Mouse (Mus musculus) naive thymus-derived CD4-positive, alpha-beta T cell, adult 2 months (primary cell): ENCODE measurements around the gene Gm5868.
"Not testable (repeated sequence)": the region's sequence is repeated elsewhere in the genome, so short reads cannot be mapped to it uniquely, and the experiment has no call there.

ENCODE experiments used
- DNase-seq: peaks from one replicate; pipeline ENCODE4 v3.0.0-alpha.2; 2011; ENCODE audit warnings: low read depth

Gene Gm5868

GRCm38 (mm10) chr5:72587192-72587681 lies at the start of gene Gm5868:
TSS of gene Gm5868 (minus strand) at chr5:72587551.
- peak; percentile 17 for DNase-seq

GRCm38 (mm10) chr5:72636576-72636975 lies 49.2 kb upstream of the Gm5868 start:
- no peak for DNase-seq

- peak; percentile 79 for DNase-seq
Observed at GRCm38 (mm10) chr5:72636122-72636521, 48.8 kb upstream of the Gm5868 start.

DNA sequence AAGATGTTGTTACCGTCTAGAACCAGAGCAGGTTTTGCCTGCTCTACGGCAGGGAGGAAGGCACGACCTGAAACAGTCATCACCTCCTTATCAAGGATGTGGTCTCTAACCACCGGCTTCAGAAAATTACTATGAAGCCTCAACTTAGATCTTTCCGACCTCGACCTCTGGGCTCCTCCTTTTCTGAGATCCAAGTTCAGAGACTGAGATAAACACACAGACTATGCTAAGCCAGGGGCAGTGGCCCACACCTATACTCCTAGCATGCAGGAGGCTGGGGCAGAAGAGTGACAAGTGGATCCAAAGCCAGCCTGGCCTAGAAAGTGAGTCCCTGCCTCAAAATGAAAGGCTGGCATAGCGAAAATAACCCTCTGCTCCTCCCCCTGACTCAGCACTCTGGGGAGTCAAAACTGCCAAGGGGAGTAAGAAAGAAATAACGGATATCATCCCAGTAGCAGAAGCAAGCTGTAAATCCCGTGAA lies 47.5 kb upstream of the Gm5868 start:
- peak; percentile 92 for DNase-seq

DNA sequence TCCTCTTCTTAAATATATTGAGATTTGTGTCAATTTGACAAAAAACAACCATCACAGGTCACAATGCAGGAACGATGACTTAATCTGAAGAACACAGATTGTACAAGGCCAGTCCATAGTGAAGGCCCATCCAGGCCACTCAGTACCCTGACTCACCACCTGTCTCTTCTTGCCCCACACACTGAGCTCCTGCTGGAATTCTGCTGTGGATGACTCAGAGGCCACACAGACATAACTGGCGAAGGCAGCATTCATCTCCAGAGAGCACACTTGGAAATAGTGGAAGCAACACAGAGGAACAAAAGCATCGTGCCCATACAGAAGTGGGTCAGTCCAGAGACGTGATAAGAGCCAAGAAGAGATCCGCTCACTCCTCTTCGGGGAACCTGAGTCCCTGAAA lies 42.7 kb upstream of the Gm5868 start:
- DNase-seq: no peak

- peak; percentile 68 for DNase-seq
Observed at GRCm38 (mm10) chr5:72621022-72621421, 33.7 kb upstream of the Gm5868 start.

DNA sequence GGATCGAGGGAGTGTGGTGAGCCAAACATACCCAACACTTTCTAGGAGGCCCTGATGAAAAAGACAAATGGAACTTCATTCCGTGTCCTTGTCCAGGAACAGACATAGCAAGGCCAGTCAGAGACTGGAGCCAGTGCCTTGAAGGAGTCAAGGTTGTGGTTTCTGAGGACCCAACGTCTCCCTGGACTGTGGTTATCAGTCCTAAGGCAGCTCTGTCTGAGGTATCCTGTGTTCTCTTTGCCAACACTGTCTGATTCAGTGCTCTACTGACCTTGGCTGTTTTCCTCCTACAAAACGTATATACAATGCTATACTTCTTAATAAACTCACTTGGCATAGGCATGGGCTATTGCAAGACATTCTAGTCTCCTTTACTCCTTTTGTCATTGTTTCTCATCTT lies 30.1 kb upstream of the Gm5868 start:
- DNase-seq: no peak

GRCm38 (mm10) chr5:72603138-72603537 lies 15.8 kb upstream of the Gm5868 start:
- DNase-seq: no peak

DNA sequence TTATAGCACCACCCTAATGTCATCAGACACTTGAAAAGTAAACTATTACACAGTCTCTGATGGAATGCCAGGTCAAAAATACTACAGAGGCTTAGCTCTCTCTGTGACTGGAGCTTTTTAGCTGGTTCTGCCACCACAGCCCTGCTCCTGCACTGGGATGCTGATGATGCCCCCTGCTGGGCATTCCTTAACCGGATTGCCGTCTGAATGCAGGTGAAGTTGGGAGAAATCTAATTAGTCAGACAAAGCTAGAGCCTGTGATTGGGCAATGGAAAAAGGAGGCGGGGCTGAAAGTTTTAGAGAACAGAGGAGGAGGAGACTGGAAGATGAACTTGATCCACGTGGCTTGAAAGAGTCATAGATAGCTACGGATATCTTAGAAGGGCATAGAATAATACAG lies 13.7 kb upstream of the Gm5868 start:
- peak; percentile 68 for DNase-seq

DNA sequence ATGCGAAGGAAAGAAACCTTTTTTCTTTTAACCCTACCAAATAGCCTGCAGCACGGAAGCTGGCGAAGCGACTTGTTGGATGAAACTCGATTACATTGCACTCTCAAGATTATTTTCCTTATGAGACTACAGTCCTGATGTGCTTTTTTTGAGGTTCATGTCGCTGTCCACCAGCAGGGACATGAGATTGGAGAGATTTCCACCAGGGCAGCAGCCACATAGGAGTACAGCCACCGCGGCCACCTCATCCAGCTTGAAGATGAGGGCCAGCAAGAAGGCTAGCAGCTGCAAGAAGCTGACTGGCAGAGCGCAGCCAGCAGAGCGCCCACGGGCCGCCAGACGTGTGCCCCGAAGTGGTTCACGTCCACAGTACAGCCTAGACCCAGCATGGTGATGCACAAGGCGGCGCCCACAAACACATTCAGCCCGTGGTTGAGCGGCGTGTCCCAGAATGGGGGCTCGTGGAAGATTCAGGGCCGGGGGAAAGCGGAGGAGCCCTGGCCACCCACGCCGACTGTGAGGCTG lies 622 bp downstream of the Gm5868 start:
- not testable (repeated sequence) for DNase-seq

DNA sequence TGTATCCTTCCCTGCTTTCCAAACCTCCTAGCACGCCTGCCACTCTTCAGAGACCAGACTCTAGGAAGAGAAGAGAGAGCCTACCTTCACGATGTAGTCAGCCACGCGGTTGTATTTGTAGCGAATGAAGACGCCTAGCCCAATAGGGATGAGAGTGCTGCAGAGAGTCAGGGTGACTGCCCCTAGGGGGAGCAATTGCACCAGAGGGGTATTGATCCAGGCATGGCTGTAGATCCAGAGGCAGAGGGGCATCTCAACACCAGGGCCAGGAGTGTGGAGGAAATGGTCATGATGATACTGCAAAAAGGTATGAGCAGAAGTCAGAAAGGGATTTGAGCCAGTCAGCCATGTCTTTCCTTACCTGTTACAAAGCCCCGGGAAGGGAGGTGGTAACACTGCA lies 1.2 kb downstream of the Gm5868 start:
- DNase-seq: peak; percentile 51

DNA sequence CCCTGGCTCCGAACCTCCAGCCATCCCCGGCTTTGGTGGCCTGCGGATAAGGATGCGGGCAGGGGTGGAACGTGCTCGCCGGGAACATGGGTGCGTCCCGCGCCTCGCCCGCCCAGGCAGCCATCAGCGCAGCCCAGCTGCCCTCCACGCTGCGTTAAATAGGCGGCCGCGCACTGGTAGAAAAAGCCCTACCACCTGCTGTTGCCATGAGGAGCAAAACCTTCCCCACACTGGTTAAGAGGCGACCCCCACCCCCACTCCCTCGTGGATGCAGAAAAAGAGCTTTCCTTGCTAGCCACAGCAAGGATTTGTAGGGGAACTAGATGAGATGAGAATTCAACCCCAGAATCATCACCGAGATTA lies 6.4 kb downstream of the Gm5868 start, which contains the start of gene Zar1:
Zar1 (minus strand) TSS at position 285 of the 363 bp plus-strand sequence.
- not testable (repeated sequence) for DNase-seq

GRCm38 (mm10) chr5:72580088-72580969 lies 7.0 kb downstream of the Gm5868 start:
- DNase-seq: peak; percentile 28

GRCm38 (mm10) chr5:72579599-72579998 lies 7.8 kb downstream of the Gm5868 start:
- DNase-seq: not testable (repeated sequence)

GRCm38 (mm10) chr5:72565621-72566020 lies 21.7 kb downstream of the Gm5868 start:
- no peak for DNase-seq

DNA sequence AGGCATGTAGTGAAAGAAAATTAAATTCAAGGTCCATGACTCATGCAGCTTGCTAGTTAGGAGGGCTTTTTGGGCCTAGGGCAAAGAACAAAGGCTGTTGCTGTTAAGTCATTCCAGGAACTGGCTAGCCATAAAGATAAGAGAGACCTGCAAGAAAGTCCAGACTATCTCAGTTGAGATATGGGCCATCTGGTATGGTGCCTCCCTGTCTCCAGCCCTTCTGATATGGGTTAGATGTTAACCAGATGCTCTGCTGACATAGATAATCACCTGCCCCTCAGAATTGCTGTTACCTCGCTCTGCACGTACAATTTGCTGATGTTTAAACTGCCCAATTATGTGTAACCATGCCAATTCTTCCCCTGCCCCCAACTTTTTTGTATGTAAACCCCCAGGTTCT lies 24.2 kb downstream of the Gm5868 start:
- DNase-seq: not testable (repeated sequence)

GRCm38 (mm10) chr5:72560976-72561628 lies 26.2 kb downstream of the Gm5868 start:
- DNase-seq: no peak

DNA sequence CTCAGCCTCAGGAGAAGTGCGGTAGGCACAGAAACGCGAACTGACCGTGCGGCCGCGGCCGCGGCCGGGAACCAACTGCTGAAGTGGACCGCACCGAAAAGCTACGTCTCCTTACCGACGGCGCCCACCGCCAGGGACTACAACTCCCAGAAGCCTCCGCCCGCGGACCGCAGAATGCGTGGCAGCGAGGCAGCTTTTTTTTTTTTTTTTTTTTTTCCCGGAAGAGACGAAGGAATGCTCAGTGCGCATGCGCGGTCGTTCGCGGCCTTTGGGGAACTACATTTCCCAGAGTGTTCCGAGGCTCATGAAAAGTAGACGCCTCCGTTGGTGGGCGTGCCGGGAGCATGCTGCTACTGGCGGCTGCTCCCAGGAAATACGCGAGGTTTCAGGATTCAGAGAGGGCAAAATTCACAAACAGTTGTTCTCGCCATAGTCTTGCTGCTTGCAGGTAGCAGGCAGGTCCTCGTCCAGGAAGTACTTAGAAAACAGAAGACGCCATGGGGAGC lies 27.8 kb downstream of the Gm5868 start, which contains the start of gene Nfxl1:
Nfxl1 (minus strand) TSS at position 141 of the 506 bp plus-strand sequence.
- DNase-seq: peak; percentile 98

GRCm38 (mm10) chr5:72558716-72559526 lies 28.4 kb downstream of the Gm5868 start:
- DNase-seq: no peak

DNA sequence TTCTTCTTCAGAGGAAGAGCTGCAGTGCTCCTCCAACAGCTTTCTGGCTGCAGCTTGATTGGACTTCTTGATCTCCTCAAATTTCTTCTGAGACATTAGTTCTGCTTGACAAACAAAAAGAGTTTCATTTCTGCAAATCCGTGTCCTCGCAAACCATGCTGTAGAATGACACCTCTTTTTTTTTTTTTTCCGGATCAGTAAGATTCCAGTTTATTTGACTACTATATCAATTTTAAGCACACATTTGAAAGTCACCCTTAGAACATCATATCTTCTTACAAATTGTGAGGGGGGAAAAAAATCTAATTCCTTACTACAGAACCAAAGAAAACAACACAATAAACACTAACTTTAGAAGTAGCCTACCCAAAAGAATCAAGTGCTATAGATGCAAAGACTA lies 31.1 kb downstream of the Gm5868 start:
- DNase-seq: no peak

DNA sequence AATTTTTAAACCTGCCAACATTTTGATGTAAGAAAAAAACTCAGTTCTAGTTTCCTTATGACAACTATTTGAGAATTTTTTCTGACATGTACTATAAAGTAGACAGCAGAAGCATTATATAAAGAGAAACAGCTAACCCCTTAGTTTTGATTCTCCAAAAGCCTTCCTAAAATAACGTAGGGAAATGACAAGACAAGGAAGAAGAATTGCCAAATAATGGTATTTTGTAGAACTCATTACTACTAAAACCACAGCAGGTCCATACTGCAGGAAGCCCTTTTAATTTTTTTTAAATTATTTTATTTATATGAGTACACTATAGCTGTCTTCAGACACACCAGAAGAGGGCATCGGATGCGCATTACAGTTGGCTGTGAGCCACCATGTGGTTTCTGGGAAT lies 36.1 kb downstream of the Gm5868 start:
- DNase-seq: no peak
